Mouse (Mus musculus) limb, embryonic 11.5 days (tissue): Measurements from ENCODE around the gene Dusp11. TPM values are rescaled to one million over a fixed set of nuclear protein-coding genes. Genes with fewer than 3 reads are reported as not detected.

Experiments used
- polyA plus RNA-seq: library from polyadenylated mRNA; unstranded; fragments of >200 nt; fragmentation: Nextera tagmentation; extraction: Ambion mirVana; gene quantifications from 2 replicates; pipeline ENCODE4 v1.2.1, GENCODE M21; 2014

Dusp11 gene
- polyA plus RNA-seq, 1 experiment from 2014 or later = 44.7 TPM

Other genes starting within 250 kb of the Dusp11 start
- not detected in 2 replicates for gene Nat8f7, start 248.5 kb downstream of the Dusp11 start, polyA plus RNA-seq
- 0.21 TPM in 1 of 2 replicates, not detected in the other for gene Nat8f3, start 195.9 kb downstream of the Dusp11 start, polyA plus RNA-seq
- not detected in 2 replicates for gene Nat8f6, start 140.7 kb downstream of the Dusp11 start, polyA plus RNA-seq
- not detected in 2 replicates for gene Nat8f5, start 140.7 kb downstream of the Dusp11 start, polyA plus RNA-seq
- not detected in 2 replicates for gene Nat8, start 129.6 kb downstream of the Dusp11 start, polyA plus RNA-seq
- gene Nat8f2, start 92.5 kb downstream of the Dusp11 start, polyA plus RNA-seq = not detected in 2 replicates
- gene Nat8f4, start 56.8 kb downstream of the Dusp11 start, polyA plus RNA-seq = 2.3 and 3.2 TPM in 2 replicates
- 25.3 and 29.0 TPM in 2 replicates for gene Tprkb, start 49.8 kb downstream of the Dusp11 start, polyA plus RNA-seq
- 3.5 and 4.4 TPM in 2 replicates for gene Nat8f1, start 46.0 kb downstream of the Dusp11 start, polyA plus RNA-seq
- not detected in 2 replicates for gene Figla, start 54.5 kb upstream of the Dusp11 start, polyA plus RNA-seq
- gene Add2, start 67.0 kb upstream of the Dusp11 start, polyA plus RNA-seq = 5.9 and 6.4 TPM in 2 replicates
- 1.7 and 2.6 TPM in 2 replicates for gene Tgfa, start 233.6 kb upstream of the Dusp11 start, polyA plus RNA-seq